Comparison of ENCODE assay signal across 27 mouse cellular contexts in the genomic region with DNA sequence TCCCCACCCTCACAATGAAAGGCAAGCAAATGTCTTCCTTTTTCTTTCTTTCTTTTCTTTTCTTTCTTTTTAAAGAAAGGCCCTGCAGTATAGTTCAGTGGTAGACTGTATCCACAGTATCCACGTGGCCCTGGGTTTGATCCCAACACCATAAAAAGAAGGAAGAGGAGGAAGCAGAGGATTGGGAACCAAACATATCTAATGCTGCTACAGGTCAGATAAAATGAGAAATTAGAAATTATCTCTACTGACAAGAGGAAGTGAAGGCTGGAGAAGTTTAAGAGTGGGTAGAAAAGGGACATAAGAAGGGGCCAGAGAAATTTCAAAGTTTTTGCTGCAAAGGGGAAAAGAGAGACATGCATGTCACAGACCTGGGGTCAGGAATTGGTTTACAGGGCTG. TPM values are rescaled to one million over a fixed set of nuclear protein-coding genes. Genes with fewer than 3 reads are reported as not detected.
"Had no signal": no experiment of that assay in that cellular context is flagged by ENCODE, and none has a peak within 500 bp of the region (broad histone marks: within the 10 kb centered on the region; RNA-seq: fewer than 3 reads in every experiment).

No protein-coding gene starts in this region.

- DNase-seq: cerebellum, postnatal 10 days; cerebellum, postnatal 14 days; cerebellum, postnatal 25 days; cerebellum, postnatal 36 days; embryo, embryonic 11 days; forebrain, postnatal 0 days; gastrocnemius, adult 2 months; gastrocnemius, postnatal 10 days; gastrocnemius, postnatal 14 days; gastrocnemius, postnatal 25 days; gastrocnemius, postnatal 36 days; heart, adult 11 months; heart, adult 18-20 months; heart, adult 2 months had no signal

- H3K27ac ChIP-seq: embryonic facial prominence, embryonic 10.5 days; embryonic facial prominence, embryonic 12.5 days; embryonic facial prominence, embryonic 13.5 days; embryonic facial prominence, embryonic 15.5 days; forebrain, embryonic 10.5 days; forebrain, embryonic 12.5 days; forebrain, embryonic 13.5 days; forebrain, embryonic 15.5 days; gastrocnemius, adult 2 months; heart, adult 2 months; heart, embryonic 10.5 days had no signal

- H3K4me3 ChIP-seq: embryonic facial prominence, embryonic 10.5 days; embryonic facial prominence, embryonic 12.5 days; embryonic facial prominence, embryonic 13.5 days; embryonic facial prominence, embryonic 15.5 days; erythroblast, embryonic 14.5 days; forebrain, embryonic 10.5 days; forebrain, embryonic 12.5 days; forebrain, embryonic 13.5 days; forebrain, embryonic 15.5 days; gastrocnemius, adult 2 months; heart, adult 2 months; heart, embryonic 10.5 days had no signal

- H3K9ac ChIP-seq: embryonic facial prominence, embryonic 12.5 days; embryonic facial prominence, embryonic 13.5 days; embryonic facial prominence, embryonic 15.5 days; forebrain, embryonic 12.5 days; forebrain, embryonic 13.5 days; forebrain, embryonic 15.5 days; forebrain, postnatal 0 days had no signal

- H3K9me3 ChIP-seq: embryonic facial prominence, embryonic 10.5 days; embryonic facial prominence, embryonic 12.5 days; embryonic facial prominence, embryonic 13.5 days; embryonic facial prominence, embryonic 15.5 days; forebrain, embryonic 10.5 days; forebrain, embryonic 12.5 days; forebrain, embryonic 13.5 days; forebrain, embryonic 15.5 days; heart, embryonic 10.5 days had no signal

- H3K36me3 ChIP-seq: embryonic facial prominence, embryonic 10.5 days; embryonic facial prominence, embryonic 12.5 days; embryonic facial prominence, embryonic 13.5 days; embryonic facial prominence, embryonic 15.5 days; forebrain, embryonic 10.5 days; forebrain, embryonic 12.5 days; forebrain, embryonic 15.5 days; heart, embryonic 10.5 days had no signal

RNA-seq across cellular contexts. Expression of a gene that starts 4.2 kb away (rescaled TPM):
- total RNA-seq: gastrocnemius, adult 2 months; gastrocnemius, adult 8-10 months; gastrocnemius, postnatal 25 days; gastrocnemius, postnatal 36 days; granulocyte monocyte progenitor cell, adult 5-6 weeks; heart, adult 18-20 months had no signal
- polyA plus RNA-seq: gonadal fat pad, adult 2 months; heart, embryonic 10.5 days had no signal
